Mouse (Mus musculus): ENCODE measurements around the gene Rab4b.

Rab4b gene

GRCm38 (mm10) chr7:27159882-27160281, 18.8 kb downstream of the Rab4b start:
- peak; percentile 87 for DNase-seq (ENCODE audit: low spot score)

GRCm38 (mm10) chr7:27159256-27159655, 19.4 kb downstream of the Rab4b start:
- DNase-seq (ENCODE audit: low spot score), result no peak

GRCm38 (mm10) chr7:27158171-27158570, 20.5 kb downstream of the Rab4b start:
- no peak for DNase-seq (ENCODE audit: low spot score)

DNA sequence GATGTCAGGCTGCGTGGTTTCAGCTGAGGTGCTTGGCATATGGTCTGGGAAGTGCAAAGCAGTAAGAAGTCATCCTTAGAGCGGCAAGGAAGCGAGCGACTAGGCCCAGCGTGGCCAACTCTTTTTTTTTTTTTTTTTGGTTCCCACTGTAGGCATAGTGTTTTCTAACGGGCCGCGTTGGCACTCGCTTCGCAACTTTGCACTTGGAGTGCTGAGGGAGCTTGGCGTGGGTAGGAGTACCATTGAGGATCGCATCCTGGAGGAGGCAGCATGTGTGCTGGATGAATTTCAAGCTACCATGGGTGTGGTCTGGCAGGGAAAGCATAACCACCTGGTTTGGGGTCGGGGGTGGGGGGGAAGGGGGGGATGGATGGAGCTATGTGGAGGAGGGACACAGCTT, 22.7 kb downstream of the Rab4b start:
- DNase-seq (ENCODE audit: low spot score), result no peak

- no peak for DNase-seq (ENCODE audit: low spot score)
These were observed 25.4 kb downstream of the Rab4b start, which contains the start of gene Cyp2t4 for GRCm38 (mm10) chr7:27153205-27153764. Gene Cyp2t4 (plus strand): TSS chr7:27153714.

DNA sequence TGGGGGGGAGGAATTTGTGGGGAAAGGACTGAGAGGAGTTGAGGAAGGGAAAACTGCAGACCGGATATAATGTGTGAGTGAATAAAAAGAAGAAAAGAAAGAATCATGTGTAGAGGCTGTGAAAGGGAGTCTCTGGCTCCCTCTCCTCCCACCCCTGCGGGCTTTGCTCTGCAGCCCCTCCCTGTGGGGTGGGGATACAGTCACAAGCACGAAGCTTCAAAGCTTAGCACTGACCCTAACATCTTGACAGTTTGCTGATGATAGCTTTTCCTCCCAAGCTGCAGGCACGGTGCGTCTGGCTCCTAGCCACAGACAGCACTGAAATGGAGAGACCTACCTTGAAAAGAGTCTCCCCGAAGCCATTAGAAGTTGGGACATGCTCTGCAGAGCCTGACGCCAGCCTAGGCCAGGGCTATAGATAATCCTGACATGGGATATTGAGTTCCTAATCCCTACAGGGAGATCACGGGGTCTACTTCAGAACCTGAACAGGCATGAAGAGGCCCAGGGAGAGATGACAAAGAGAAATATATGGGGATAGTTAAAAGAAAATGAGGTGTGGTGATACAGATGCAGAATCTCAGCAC, 42.2 kb downstream of the Rab4b start:
- no peak for DNase-seq (ENCODE audit: low spot score)

- DNase-seq (ENCODE audit: low spot score), result no peak
These were observed 44.9 kb downstream of the Rab4b start for GRCm38 (mm10) chr7:27133757-27134156.

DNA sequence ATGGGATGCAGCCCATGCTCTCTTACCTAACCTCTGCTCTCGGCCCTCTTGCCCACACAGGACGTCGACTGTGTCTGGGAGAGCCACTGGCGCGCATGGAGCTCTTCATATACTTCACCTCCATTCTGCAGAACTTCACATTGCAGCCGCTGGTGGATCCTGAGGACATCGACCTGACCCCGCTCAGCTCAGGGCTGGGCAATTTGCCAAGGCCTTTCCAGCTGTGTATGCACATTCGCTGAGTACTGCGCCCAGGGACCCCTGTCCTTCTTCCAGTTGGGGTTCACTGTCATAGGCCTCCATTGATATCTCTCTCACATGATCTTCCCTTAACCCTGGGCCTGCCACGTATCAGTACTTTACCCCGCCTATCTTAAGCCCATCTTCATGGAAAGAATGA, 45.5 kb downstream of the Rab4b start:
- DNase-seq (ENCODE audit: low spot score), result no peak

DNA sequence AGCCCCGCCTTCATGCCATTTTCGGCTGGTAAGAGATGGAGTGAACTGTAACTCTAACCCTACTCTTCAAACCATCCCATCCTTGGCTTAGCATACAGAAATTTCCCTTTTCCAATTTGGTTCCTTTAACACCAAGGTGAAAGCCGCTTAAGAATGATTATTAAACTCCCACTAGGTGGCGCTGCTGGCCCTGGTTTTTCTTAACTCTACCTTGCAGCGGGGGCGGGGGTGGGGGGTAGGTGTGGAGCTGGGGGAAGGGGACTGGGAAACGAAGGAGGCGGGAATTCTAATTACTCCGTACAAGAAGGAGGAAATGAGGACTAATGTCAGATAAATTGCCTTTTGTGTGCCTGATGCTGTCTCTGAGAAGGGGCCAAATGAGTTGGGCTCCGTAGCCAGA, 46.1 kb downstream of the Rab4b start:
- no peak for DNase-seq (ENCODE audit: low spot score)

DNA sequence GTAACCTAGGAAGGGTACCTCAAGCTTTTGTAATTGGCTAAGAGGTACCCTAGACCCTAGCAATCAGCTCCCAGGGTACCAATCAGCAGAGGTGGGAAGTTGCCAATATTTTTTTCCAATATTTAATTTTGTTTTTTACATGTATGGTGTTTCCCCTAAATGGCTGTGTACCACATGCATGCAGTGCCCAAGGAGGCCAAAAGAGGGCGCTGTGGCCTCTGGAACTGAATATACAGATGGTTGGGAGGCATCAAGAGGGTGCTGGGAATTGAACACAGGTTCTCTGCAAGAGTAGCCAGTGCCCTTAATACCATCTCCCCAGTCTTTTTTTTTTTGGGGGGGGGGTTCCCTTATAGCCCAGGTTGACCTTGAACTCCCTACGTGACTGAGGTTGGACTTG, 47.3 kb downstream of the Rab4b start:
- no peak for DNase-seq (ENCODE audit: low spot score)

- no peak for DNase-seq (ENCODE audit: low spot score)
These were observed 48.0 kb downstream of the Rab4b start for GRCm38 (mm10) chr7:27130521-27131370.

DNA sequence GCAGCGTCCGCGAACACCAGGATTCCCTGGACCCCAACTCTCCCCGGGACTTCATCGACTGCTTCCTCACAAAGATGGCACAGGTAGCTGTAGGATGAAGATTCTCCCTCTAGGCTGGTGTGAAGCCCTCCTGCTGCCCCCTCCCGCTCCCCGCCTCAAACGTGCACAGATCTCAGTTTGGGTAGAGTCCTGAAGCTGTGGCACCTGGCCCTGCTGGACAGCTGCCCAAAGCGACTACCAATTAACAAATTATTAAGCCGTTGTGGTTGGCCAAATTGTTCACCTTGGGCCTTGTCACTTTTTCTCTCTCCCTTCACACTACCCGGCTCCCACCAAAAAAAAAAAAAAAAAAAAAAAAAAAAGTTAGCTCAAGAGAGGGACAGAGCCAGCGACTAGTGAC, 48.9 kb downstream of the Rab4b start:
- no peak for DNase-seq (ENCODE audit: low spot score)

DNA sequence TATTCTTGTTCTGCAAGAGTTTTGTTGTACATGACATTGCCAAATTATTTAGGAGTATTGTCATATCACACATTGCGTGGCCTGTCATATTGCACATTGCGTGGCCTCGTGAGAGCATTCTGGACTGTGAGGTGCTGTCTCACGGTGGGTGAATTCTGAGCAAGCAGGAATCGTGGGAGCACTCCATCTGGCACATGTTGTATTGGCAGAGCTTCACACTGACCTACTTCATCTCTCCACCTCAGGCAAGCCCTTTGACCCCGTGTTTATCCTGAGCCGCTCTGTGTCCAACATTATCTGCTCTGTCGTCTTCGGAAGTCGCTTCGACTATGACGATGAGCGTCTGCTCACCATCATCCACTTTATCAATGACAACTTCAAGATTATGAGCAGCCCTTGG, 49.8 kb downstream of the Rab4b start:
- DNase-seq (ENCODE audit: low spot score), result no peak

DNA sequence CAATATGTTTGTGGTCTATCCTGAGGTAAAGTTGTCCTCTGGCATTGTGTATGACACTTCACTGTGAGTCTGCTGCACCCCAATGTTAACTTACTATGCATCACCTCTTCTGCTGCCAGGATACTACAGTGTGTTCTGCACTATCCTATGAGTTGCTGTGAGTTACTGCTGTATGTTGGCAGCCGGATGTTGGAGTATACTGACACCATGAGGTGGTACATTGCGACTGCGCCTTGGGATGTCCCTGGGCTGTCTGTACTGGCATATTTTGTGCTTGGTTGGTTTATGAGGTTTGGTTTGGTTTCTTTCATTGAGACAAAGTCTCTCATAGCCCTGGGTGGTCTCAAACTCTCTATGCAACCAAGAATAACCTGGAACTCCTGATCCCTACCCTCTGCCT, 50.5 kb downstream of the Rab4b start:
- no peak for DNase-seq (ENCODE audit: low spot score)

GRCm38 (mm10) chr7:27124969-27125368, 53.7 kb downstream of the Rab4b start:
- no peak for DNase-seq (ENCODE audit: low spot score)

DNA sequence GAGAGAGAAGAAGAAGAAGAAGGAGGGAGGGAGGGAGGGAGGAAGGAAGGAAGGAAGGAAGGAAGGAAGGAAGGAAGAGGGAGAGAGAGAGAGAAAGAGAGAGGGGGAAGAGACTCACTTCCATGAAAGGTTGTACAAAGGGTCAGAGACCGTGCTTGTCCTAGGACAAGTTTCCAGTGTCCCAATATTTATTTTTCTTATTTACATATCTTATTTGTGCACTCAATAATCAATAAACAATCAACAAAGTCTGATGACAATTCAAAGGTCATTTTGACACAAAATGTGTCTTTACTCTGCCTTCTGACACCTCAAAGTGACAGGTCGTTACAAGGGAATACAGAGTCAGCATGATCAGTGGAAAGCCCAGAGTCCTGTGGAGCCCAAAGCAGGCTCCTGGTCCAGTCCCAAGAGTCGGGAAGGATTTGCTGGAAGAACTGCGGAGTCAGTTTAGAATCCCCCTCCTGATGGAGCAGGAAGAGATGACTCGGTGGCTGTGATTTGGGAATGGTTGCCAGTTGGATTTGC, 54.3 kb downstream of the Rab4b start:
- DNase-seq (ENCODE audit: low spot score), result no peak

GRCm38 (mm10) chr7:27119676-27120075, 59.0 kb downstream of the Rab4b start, which contains the start of gene Cyp2f2:
Gene Cyp2f2 (plus strand): TSS chr7:27119909.
- DNase-seq (ENCODE audit: low spot score), result no peak

Measured in left cerebral cortex, adult 11 months (tissue).